Mouse (Mus musculus): ENCODE measurements around the gene Anks1b. TPM values are rescaled to one million over a fixed set of nuclear protein-coding genes. Genes with fewer than 3 reads are reported as not detected.

The Anks1b gene
- total and polyA plus RNA-seq, 3 experiments: 0.11 TPM; not detected in 2

DNA sequence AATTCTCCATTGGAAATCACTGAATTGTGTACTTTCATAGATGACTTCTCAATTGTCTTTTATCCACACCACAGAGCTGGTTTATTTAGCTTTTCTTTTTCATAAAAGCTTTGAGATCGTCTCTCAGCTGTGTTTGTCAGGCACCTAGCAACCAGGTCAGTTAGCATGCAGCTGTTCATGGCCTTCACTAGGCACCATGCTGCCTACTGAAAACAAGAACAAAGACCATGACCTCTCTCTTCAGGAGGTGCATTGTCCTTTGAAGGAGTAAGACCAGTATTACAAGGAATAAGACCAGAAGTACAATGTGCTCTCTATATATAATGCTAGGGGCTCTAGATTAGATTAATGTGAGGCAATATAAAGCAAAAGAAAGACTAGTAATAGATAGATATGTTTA, 594.2 kb downstream of the Anks1b start:
- TF ChIP-seq TAL1 (conservative IDR thresholded peaks at IDR 0.05; ENCODE audit: low read depth, low read length): no peak
- no peak for TF ChIP-seq GATA1 (IDR thresholded peaks at IDR 0.05; ENCODE audit: borderline replicate concordance, low read length)
- TF ChIP-seq CTCF (IDR thresholded peaks at IDR 0.05; ENCODE audit: low read depth, low read length): no peak
- no peak for TF ChIP-seq POLR2AphosphoS5 (IDR thresholded peaks at IDR 0.05; ENCODE audit: insufficient replicate concordance, low read depth, low read length)
- TF ChIP-seq GATA2 (IDR thresholded peaks at IDR 0.05; ENCODE audit: borderline replicate concordance, low read depth, low read length): no peak
- H3K36me3 ChIP-seq (replicated peaks): no peaks in the 10 kb centered on the region
- H3K4me1 ChIP-seq (ENCODE audit: insufficient read depth, low read depth, low read length): no peaks in the 10 kb centered on the region
- H3K9me3 ChIP-seq (replicated peaks): peaks cover 8% of the 10 kb centered on the region
- no peaks in the 10 kb centered on the region for H3K27me3 ChIP-seq (ENCODE audit: insufficient read depth, low read length)
- H3K4me3 ChIP-seq (ENCODE audit: low read depth, low read length): no peak overlapping the region
- DNase-seq (ENCODE audit: low spot score): no peak
- ATAC-seq (ENCODE audit: extremely low read depth, insufficient number of reproducible peaks, low FRiP score, poor library complexity, severe bottlenecking): no peak

- peaks cover 18% of the 10 kb centered on the region for H3K9me3 ChIP-seq (replicated peaks)
- TF ChIP-seq CTCF (IDR thresholded peaks at IDR 0.05; ENCODE audit: low read depth, low read length): no peak
- TF ChIP-seq TAL1 (conservative IDR thresholded peaks at IDR 0.05; ENCODE audit: low read depth, low read length): no peak
- TF ChIP-seq GATA1 (IDR thresholded peaks at IDR 0.05; ENCODE audit: borderline replicate concordance, low read length): no peak
- no peak for TF ChIP-seq POLR2AphosphoS5 (IDR thresholded peaks at IDR 0.05; ENCODE audit: insufficient replicate concordance, low read depth, low read length)
- TF ChIP-seq GATA2 (IDR thresholded peaks at IDR 0.05; ENCODE audit: borderline replicate concordance, low read depth, low read length): no peak
These were observed 620.1 kb downstream of the Anks1b start for GRCm38 (mm10) chr10:90493436-90493835.

DNA sequence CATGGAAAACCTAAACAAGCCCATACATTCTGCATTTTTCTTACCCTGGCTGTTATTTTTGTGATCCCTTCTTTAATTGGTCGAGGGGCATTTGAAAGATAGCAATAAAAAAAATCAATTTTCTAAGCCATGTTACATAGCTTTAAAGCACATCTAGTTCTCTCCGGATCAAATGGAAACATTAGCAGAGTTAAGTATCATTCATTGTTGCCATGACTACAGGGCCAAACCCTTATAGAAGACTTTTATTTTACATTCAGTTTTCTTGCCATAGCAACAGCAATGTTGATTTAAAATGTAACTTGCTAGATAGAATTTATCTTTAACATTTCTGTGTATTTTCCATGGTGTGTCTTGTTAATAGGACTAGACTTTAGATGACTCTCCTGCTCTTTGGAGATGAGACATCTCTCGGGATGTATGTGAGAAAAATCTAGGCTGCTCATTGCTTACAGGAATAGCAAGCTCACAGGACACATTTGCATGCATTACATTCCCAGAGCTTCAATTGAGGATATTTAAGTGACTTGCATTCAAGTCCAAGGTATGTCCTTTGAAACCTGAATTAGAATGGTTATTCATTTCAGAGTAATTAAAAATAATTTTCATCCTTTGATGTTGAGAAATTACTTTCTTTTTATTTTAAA, 620.8 kb downstream of the Anks1b start:
- Histone ChIP-seq H3K9me3 (replicated peaks) (peaks cover 13% of the 10 kb centered on the region), H3K27me3 (ENCODE audit: insufficient read depth, low read length) (no peaks in the 10 kb centered on the region), H3K4me3 (ENCODE audit: low read depth, low read length) (no peak overlapping the region), H3K4me1 (ENCODE audit: insufficient read depth, low read depth, low read length) (no peaks in the 10 kb centered on the region), H3K36me3 (replicated peaks) (no peaks in the 10 kb centered on the region)
- DNase-seq (ENCODE audit: low spot score) (no peak), ATAC-seq (ENCODE audit: extremely low read depth, insufficient number of reproducible peaks, low FRiP score, poor library complexity, severe bottlenecking) (no peak)
- TF ChIP-seq POLR2AphosphoS5 (IDR thresholded peaks at IDR 0.05; ENCODE audit: insufficient replicate concordance, low read depth, low read length): no peak
- no peak for TF ChIP-seq GATA2 (IDR thresholded peaks at IDR 0.05; ENCODE audit: borderline replicate concordance, low read depth, low read length)
- TF ChIP-seq GATA1 (IDR thresholded peaks at IDR 0.05; ENCODE audit: borderline replicate concordance, low read length): no peak
- TF ChIP-seq TAL1 (conservative IDR thresholded peaks at IDR 0.05; ENCODE audit: low read depth, low read length): no peak
- TF ChIP-seq CTCF (IDR thresholded peaks at IDR 0.05; ENCODE audit: low read depth, low read length): no peak

More at GRCm38 (mm10) chr10:90493436-90493835, 620.1 kb downstream of the Anks1b start:
- Histone ChIP-seq H3K4me3 (ENCODE audit: low read depth, low read length) (no peak overlapping the region), H3K36me3 (replicated peaks) (no peaks in the 10 kb centered on the region), H3K27me3 (ENCODE audit: insufficient read depth, low read length) (no peaks in the 10 kb centered on the region), H3K4me1 (ENCODE audit: insufficient read depth, low read depth, low read length) (no peaks in the 10 kb centered on the region)
- DNase-seq (ENCODE audit: low spot score) (no peak), ATAC-seq (ENCODE audit: extremely low read depth, insufficient number of reproducible peaks, low FRiP score, poor library complexity, severe bottlenecking) (no peak)

DNA sequence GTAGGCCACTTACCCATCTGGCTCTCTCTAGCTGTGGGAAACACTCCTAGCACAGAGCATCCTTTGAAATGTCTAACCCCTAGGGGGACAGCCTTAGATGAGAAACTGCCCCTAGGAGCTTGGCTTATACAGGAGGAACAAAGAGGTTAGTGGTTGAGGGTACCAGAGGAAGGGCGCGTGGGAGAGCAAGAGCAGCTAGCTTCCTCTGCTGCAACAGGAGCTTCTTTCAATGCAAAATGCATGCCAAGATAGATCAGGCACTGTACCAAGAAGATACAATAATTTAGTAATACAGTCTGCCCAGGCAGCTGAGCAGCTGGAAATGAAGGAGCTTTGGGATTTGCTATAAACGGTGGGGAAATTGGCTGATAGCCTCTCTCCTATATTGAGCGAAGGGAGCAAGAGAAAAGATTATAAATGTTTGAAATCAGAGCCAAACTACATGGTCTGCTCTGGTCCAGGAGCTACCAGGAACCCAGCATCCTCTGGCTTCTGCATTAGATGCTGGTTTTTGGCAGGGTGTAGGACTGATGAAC, 621.7 kb downstream of the Anks1b start:
- no peak for ATAC-seq (ENCODE audit: extremely low read depth, insufficient number of reproducible peaks, low FRiP score, poor library complexity, severe bottlenecking)
- H3K36me3 ChIP-seq (replicated peaks): no peaks in the 10 kb centered on the region
- no peak for DNase-seq (ENCODE audit: low spot score)
- peaks cover 13% of the 10 kb centered on the region for H3K9me3 ChIP-seq (replicated peaks)
- H3K27me3 ChIP-seq (ENCODE audit: insufficient read depth, low read length): no peaks in the 10 kb centered on the region
- no peak overlapping the region for H3K4me3 ChIP-seq (ENCODE audit: low read depth, low read length)
- H3K4me1 ChIP-seq (ENCODE audit: insufficient read depth, low read depth, low read length): no peaks in the 10 kb centered on the region
- TF ChIP-seq TAL1 (conservative IDR thresholded peaks at IDR 0.05; ENCODE audit: low read depth, low read length): no peak
- no peak for TF ChIP-seq GATA1 (IDR thresholded peaks at IDR 0.05; ENCODE audit: borderline replicate concordance, low read length)
- no peak for TF ChIP-seq POLR2AphosphoS5 (IDR thresholded peaks at IDR 0.05; ENCODE audit: insufficient replicate concordance, low read depth, low read length)
- no peak for TF ChIP-seq CTCF (IDR thresholded peaks at IDR 0.05; ENCODE audit: low read depth, low read length)

- ATAC-seq (ENCODE audit: extremely low read depth, insufficient number of reproducible peaks, low FRiP score, poor library complexity, severe bottlenecking) (no peak), DNase-seq (ENCODE audit: low spot score) (no peak)
- TF ChIP-seq TAL1 (conservative IDR thresholded peaks at IDR 0.05; ENCODE audit: low read depth, low read length): no peak
- TF ChIP-seq GATA2 (IDR thresholded peaks at IDR 0.05; ENCODE audit: borderline replicate concordance, low read depth, low read length): no peak
- TF ChIP-seq CTCF (IDR thresholded peaks at IDR 0.05; ENCODE audit: low read depth, low read length): no peak
- no peak for TF ChIP-seq POLR2AphosphoS5 (IDR thresholded peaks at IDR 0.05; ENCODE audit: insufficient replicate concordance, low read depth, low read length)
- TF ChIP-seq GATA1 (IDR thresholded peaks at IDR 0.05; ENCODE audit: borderline replicate concordance, low read length): no peak
- Histone ChIP-seq H3K4me3 (ENCODE audit: low read depth, low read length) (no peak overlapping the region), H3K9me3 (replicated peaks) (peaks cover 27% of the 10 kb centered on the region), H3K36me3 (replicated peaks) (no peaks in the 10 kb centered on the region), H3K27me3 (ENCODE audit: insufficient read depth, low read length) (no peaks in the 10 kb centered on the region), H3K4me1 (ENCODE audit: insufficient read depth, low read depth, low read length) (no peaks in the 10 kb centered on the region)
These were observed 634.3 kb downstream of the Anks1b start for GRCm38 (mm10) chr10:90507561-90507960.

DNA sequence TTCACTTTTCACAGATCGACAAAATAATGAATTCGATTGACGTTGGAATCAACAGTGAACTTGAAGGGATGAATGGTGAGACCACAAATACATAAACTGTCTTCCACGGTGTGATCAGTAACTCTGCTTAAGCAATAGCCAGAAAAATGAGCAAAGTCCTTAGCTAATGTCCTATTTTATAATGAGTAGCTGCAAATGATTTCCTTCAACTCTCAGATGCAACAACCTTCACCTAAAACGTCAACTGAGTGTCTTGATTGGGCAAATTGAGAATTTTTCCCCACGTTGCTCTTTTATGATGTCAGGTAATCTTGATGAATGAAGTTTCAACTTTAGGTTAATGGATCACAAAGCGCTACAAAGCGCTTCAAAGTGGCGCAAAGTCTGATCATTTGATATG, 639.5 kb downstream of the Anks1b start:
- no peaks in the 10 kb centered on the region for H3K36me3 ChIP-seq (replicated peaks)
- H3K4me1 ChIP-seq (ENCODE audit: insufficient read depth, low read depth, low read length): no peaks in the 10 kb centered on the region
- H3K9me3 ChIP-seq (replicated peaks): peaks cover 5% of the 10 kb centered on the region
- H3K4me3 ChIP-seq (ENCODE audit: low read depth, low read length): no peak overlapping the region
- no peaks in the 10 kb centered on the region for H3K27me3 ChIP-seq (ENCODE audit: insufficient read depth, low read length)
- ATAC-seq (ENCODE audit: extremely low read depth, insufficient number of reproducible peaks, low FRiP score, poor library complexity, severe bottlenecking) (no peak), DNase-seq (ENCODE audit: low spot score) (no peak)
- no peak for TF ChIP-seq GATA1 (IDR thresholded peaks at IDR 0.05; ENCODE audit: borderline replicate concordance, low read length)

All from G1E (cell line).